Mouse (Mus musculus) hindbrain, embryonic 13.5 days (tissue): ENCODE measurements around the gene Selenbp1. TPM values are rescaled to one million over a fixed set of nuclear protein-coding genes. Genes with fewer than 3 reads are reported as not detected.
A peak's percentile ranks its signal among the peaks of the same experiment; 100 is the strongest.

Experiments
- ATAC-seq: fragments of 200-750 bp; cut with Nextera tagmentation; 2 replicates; pipeline ENCODE4 v1.8.0; 2017; ENCODE audit warnings: moderate TSS enrichment; ENCODE audit not compliant: low FRiP score
- H3K27ac ChIP-seq: fragments of 300-500 bp; sonication (generic); 2 replicates; pipeline ENCODE4 v1.5.1; 2015; ENCODE audit warnings: inconsistent platforms, mild to moderate bottlenecking, moderate library complexity
- H3K27me3 ChIP-seq: fragments of 300-500 bp; sonication (generic); 2 replicates; pipeline ENCODE4 v1.6.1; 2015; ENCODE audit warnings: mild to moderate bottlenecking, inconsistent platforms
- H3K36me3 ChIP-seq: fragments of 300-500 bp; sonication (generic); 2 replicates; pipeline ENCODE4 v1.6.1; 2015; ENCODE audit warnings: mild to moderate bottlenecking, inconsistent platforms
- H3K4me1 ChIP-seq: fragments of 300-500 bp; sonication (generic); replicated peaks from 2 replicates; pipeline ENCODE4 v1.6.1; 2015; ENCODE audit warnings: inconsistent platforms
- H3K4me2 ChIP-seq: fragments of 300-500 bp; sonication (generic); 2 replicates; pipeline ENCODE4 v1.6.1; 2015; ENCODE audit warnings: inconsistent platforms, mild to moderate bottlenecking, moderate library complexity
- H3K4me3 ChIP-seq: fragments of 300-500 bp; sonication (generic); 2 replicates; pipeline ENCODE4 v1.5.1; 2015; ENCODE audit warnings: mild to moderate bottlenecking, inconsistent platforms
- H3K9ac ChIP-seq: fragments of 300-500 bp; sonication (generic); 2 replicates; pipeline ENCODE4 v1.6.1; 2015; ENCODE audit warnings: mild to moderate bottlenecking, inconsistent platforms
- H3K9me3 ChIP-seq: fragments of 300-500 bp; sonication (generic); 2 replicates; pipeline ENCODE4 v1.6.1; 2016; ENCODE audit warnings: inconsistent platforms
- WGBS: fragments of 180-500 bp; shearing (Covaris S2); methylation state at CpG from one replicate; pipeline ENCODE4 v1.1.7; 2015; 5-methylcytosine and 5-hydroxymethylcytosine counted together
- polyA plus RNA-seq: library from polyadenylated mRNA; unstranded; fragments of >200 nt; fragmentation: Nextera tagmentation; extraction: Ambion mirVana; gene quantifications from 2 replicates; pipeline ENCODE4 v1.2.1, GENCODE M21; 2015

Gene Selenbp1
- polyA plus RNA-seq, 1 experiment from 2014 or later, result 14.1 TPM

DNA sequence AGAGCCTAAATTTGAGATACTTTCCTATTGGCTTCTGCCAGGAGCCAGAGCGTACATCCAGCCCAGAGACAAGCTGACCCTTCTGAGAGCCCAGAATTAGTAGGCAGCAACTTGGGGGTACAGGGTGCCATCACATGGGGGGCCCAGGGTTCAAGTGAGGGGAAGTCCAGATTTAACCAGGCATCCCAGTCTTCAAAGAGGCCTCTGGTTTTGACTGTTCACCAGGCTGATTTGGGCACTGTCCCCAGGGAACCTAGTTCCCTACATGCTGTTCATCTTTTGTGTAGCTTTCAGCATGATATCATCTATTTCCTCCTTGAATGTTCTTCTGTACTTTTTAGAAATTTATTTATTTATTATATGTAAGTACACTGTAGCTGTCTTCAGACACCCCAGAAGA is 32.1 kb downstream of the Selenbp1 start:
- no peak for ATAC-seq
- no peak overlapping the region for H3K9ac ChIP-seq
- no peak overlapping the region for H3K4me2 ChIP-seq
- no peaks in the 10 kb centered on the region for H3K9me3 ChIP-seq
- 0 out of 2 replicates have a peak, but pooled peaks cover 2% of the 10 kb centered on the region for H3K4me1 ChIP-seq
- no peaks in the 10 kb centered on the region for H3K36me3 ChIP-seq
- no peak overlapping the region for H3K27ac ChIP-seq
- H3K27me3 ChIP-seq, result no peaks in the 10 kb centered on the region
- no peak overlapping the region for H3K4me3 ChIP-seq
- WGBS, result 91% methylated on average over 1 of the region's 1 CpGs

DNA sequence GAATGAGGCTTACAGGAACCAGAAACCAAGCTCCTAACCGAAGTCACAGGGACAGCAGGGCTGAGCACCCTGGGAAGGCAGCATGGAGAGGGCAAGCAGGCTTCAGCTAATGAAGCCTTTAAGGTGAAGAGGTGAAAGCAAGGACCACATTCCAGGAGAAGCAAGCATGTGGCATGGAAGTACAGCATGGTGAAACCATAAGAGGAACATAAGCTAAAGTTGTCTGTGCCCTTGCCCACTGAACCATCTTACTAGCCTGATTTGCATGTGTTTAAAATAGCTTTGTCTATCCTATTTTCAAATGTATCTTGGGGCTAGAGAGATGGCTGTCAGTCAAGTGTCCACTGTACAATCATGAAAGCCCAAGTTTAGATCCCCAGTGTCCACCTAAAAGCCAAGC is 33.0 kb downstream of the Selenbp1 start:
- Histone ChIP-seq H3K9me3 (no peaks in the 10 kb centered on the region), H3K9ac (no peak overlapping the region), H3K36me3 (no peaks in the 10 kb centered on the region), H3K27me3 (no peaks in the 10 kb centered on the region), H3K4me2 (no peak overlapping the region), H3K27ac (no peak overlapping the region), H3K4me1 (no peaks in the 10 kb centered on the region), H3K4me3 (no peak overlapping the region)
- WGBS, result 85% methylated on average over 1 of the region's 1 CpGs
- no peak for ATAC-seq

DNA sequence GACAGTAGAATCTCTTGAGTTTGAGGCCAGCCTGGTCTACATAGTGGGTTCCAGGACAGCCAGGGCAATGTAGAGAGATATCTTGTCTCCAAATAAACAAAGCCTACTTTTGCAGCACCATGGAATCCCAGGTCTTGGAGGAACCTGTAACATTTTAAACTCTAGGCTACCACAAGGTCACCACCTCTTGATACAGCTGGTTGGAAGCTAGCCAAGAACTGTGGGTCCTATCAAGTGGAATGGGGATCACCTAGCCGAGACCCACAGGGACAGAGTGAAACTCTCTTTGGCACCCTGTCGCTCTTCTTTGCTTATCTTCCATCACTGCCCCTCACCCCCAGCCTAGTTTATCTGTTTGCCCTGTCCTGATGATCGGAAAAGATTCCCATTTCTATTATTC is 39.7 kb downstream of the Selenbp1 start:
- Histone ChIP-seq H3K27ac (no peak overlapping the region), H3K4me3 (no peak overlapping the region), H3K27me3 (no peaks in the 10 kb centered on the region), H3K9ac (no peak overlapping the region), H3K9me3 (no peaks in the 10 kb centered on the region), H3K4me2 (no peak overlapping the region), H3K36me3 (peaks cover 8% of the 10 kb centered on the region), H3K4me1 (peaks cover 26% of the 10 kb centered on the region)
- WGBS, result 95% methylated on average over 3 of the region's 3 CpGs
- no peak for ATAC-seq

DNA sequence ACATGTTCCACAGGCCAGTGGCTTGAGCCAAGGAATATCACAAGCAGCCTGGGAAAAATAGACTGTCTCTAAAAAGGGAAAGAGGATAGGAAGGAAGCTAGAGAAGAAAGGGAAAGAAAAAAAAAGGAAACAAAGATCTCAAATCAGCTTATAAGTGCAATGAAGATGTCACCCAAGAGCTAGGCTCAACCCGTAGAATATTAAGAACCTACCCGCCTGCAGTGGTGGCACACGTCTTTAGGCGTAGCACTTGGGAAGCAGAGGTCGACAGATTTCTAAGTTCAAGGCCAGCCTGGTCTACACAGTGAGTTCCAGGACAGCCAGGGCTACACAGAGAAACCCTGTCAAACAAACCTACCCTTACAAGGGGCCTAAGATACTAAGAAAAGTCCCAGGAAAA is 40.8 kb downstream of the Selenbp1 start:
- H3K9ac ChIP-seq, result no peak overlapping the region
- H3K9me3 ChIP-seq, result no peaks in the 10 kb centered on the region
- no peaks in the 10 kb centered on the region for H3K27me3 ChIP-seq
- peak overlapping the region; percentile 72; the same call in 1 of the 2 replicates for H3K4me3 ChIP-seq
- H3K36me3 ChIP-seq, result peaks cover 13% of the 10 kb centered on the region
- H3K27ac ChIP-seq, result no peak overlapping the region
- H3K4me1 ChIP-seq, result peaks cover 26% of the 10 kb centered on the region
- 85% methylated on average over 5 of the region's 5 CpGs for WGBS
- H3K4me2 ChIP-seq, result peak overlapping the region; percentile 62
- ATAC-seq, result no peak

DNA sequence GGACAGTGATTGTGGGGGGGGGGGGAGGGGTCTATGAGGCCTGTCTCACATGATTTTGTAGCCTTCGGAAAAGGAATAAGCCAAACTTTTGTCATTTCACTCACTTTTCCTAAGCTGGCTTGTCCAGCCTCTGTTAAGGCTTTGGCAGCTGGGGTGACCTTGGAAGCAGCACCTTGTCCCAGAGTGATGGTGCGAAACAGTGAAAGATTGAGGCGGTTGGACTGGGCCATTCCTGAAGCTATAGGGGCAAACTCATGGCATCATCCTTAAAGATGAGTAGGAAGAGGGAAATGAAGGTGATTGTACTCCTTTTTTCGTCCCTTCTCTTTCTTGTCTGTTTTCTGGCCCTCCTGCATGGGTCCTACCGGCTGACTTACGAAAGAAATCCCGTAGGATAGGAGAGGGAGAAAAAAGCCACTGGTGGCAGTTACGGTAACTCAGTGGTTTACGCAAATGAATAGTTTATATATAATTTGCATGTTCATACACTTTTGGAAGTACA is 41.2 kb downstream of the Selenbp1 start:
- Histone ChIP-seq H3K27me3 (no peaks in the 10 kb centered on the region), H3K9ac (peak overlapping the region; percentile 93), H3K4me2 (peak overlapping the region; percentile 62), H3K27ac (peak overlapping the region; percentile 92; the same call in 1 of the 2 replicates), H3K9me3 (no peaks in the 10 kb centered on the region), H3K4me3 (peak overlapping the region; percentile 72), H3K36me3 (peaks cover 15% of the 10 kb centered on the region), H3K4me1 (peaks cover 28% of the 10 kb centered on the region)
- ATAC-seq, result peak; percentile 37
- 24% methylated on average over 9 of the region's 9 CpGs for whole genome bisulfite sequencing

DNA sequence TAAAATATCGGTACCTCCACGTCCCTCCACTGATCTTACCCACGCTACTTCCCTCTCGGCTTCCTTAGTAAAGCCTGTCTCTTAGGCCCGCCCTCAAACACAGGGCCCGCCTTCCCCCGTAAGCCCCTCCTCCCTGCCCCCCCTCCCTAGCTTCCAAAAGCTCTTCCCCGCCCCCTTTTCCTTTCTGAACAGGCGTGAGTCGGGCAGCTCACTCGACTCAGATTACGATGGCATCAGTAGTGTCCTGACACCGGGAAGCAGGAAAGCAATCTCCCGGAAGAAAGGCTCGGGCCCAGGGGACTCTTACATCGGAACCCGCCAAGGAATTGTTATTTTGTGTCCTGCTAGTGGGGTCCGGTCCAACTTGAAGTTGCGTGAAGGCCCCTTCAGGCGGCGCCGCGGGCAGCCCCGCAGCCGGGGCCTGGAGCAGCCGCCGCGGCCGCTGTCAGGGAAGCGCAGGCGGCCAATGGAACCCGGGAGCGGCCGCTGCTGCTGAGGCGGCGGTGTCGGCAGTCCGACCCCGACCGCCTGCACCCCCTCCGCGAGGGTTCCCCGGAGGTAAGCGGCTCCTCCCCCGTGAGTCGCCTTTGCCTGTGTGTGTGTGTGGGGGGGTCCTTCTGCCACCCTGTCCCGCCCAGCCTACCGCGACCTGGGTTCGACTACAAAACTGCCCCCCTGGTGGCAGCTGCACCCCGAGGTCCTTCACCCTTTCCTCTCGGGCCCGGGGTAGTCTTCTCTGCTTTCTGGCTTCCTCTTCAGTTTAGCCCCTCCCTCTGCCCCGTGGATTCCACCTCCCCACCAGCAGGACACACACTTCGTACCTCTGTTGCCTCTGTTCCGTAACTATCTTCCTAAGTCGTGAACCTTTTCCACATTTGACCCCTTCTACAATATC is 41.9 kb downstream of the Selenbp1 start, which contains the start of gene Pi4kb:
Gene Pi4kb (plus strand): TSS at position 204 of the 895 bp plus-strand sequence.
- under 1% methylated on average over 46 of the region's 57 CpGs for WGBS
- no peaks in the 10 kb centered on the region for H3K27me3 ChIP-seq
- ATAC-seq, result peak; percentile 95
- H3K36me3 ChIP-seq, result peaks cover 19% of the 10 kb centered on the region
- H3K27ac ChIP-seq, result peak within 1 kb of the TSS; percentile 92
- H3K4me3 ChIP-seq, result peak within 1 kb of the TSS; percentile 72
- peak within 1 kb of the TSS; percentile 93 for H3K9ac ChIP-seq
- peaks cover 29% of the 10 kb centered on the region for H3K4me1 ChIP-seq
- H3K4me2 ChIP-seq, result peak within 1 kb of the TSS; percentile 62
- H3K9me3 ChIP-seq, result no peaks in the 10 kb centered on the region

DNA sequence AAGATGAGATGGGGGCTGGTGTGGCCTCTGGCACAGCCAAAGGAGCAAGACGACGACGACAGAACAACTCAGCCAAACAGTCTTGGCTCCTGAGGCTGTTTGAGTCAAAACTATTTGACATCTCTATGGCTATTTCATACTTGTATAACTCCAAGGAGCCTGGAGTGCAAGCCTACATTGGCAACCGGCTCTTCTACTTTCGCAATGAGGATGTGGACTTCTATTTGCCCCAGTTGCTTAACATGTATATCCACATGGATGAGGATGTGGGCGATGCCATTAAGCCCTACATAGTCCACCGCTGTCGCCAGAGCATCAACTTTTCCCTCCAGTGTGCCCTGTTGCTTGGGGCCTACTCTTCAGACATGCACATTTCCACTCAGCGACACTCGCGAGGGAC is 51.5 kb downstream of the Selenbp1 start:
- no peak for ATAC-seq
- H3K9ac ChIP-seq, result no peak overlapping the region
- no peaks in the 10 kb centered on the region for H3K9me3 ChIP-seq
- H3K4me3 ChIP-seq, result no peak overlapping the region
- H3K4me1 ChIP-seq, result peaks cover 14% of the 10 kb centered on the region
- H3K27me3 ChIP-seq, result no peaks in the 10 kb centered on the region
- 90% methylated on average over 11 of the region's 11 CpGs for WGBS
- H3K27ac ChIP-seq, result no peak overlapping the region
- H3K36me3 ChIP-seq, result peaks cover 80% of the 10 kb centered on the region
- H3K4me2 ChIP-seq, result no peak overlapping the region

DNA sequence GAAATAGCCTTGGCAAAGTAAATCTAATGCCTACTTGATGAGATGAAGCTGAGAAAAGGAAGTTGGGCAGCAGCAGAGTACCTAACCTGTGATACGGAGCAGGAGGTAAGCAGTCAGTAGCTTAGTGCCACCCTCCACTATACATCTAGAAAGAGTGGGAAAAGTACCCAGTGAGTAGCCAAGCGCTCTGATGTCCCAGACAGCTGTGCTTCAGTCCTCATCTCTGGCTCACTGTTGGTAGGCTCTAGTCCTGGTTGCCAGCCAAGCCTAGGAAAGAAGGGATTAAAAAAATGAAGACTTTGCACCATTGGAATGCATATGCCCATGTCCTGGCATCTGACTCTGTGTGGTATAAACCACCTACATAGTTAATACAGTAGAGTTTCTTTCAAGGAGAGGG is 52.7 kb downstream of the Selenbp1 start:
- H3K9me3 ChIP-seq, result no peaks in the 10 kb centered on the region
- H3K27me3 ChIP-seq, result no peaks in the 10 kb centered on the region
- H3K4me2 ChIP-seq, result no peak overlapping the region
- no peak overlapping the region for H3K4me3 ChIP-seq
- no peak overlapping the region for H3K27ac ChIP-seq
- H3K36me3 ChIP-seq, result peaks cover 79% of the 10 kb centered on the region
- ATAC-seq, result no peak
- H3K9ac ChIP-seq, result no peak overlapping the region
- peaks cover 19% of the 10 kb centered on the region for H3K4me1 ChIP-seq
- 94% methylated on average over 2 of the region's 2 CpGs for WGBS

DNA sequence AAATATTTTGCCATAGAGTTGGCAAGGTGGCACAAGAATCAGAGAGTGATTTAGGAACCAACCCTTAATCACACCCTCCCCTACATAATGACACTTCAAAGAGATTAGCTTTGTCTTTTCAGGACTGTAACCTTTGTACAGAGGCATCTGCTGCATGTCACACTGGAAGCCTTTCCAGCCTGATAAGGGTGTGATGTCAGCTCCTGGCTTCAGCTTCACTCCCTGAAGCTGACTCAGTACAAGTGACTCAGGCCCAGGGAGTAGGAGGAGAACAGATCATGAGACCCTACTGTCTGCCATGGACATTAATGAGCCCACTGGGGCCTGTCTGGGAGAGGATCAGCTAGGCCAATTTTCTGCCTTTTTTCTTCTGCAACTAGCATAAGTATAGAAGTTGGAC is 54.7 kb downstream of the Selenbp1 start:
- Histone ChIP-seq H3K4me1 (peaks cover 19% of the 10 kb centered on the region), H3K27ac (no peak overlapping the region), H3K27me3 (no peaks in the 10 kb centered on the region), H3K9ac (peak overlapping the region; percentile 5; the same call in 1 of the 2 replicates), H3K4me3 (no peak overlapping the region), H3K4me2 (no peak overlapping the region), H3K36me3 (peaks cover 75% of the 10 kb centered on the region), H3K9me3 (no peaks in the 10 kb centered on the region)
- ATAC-seq, result no peak

DNA sequence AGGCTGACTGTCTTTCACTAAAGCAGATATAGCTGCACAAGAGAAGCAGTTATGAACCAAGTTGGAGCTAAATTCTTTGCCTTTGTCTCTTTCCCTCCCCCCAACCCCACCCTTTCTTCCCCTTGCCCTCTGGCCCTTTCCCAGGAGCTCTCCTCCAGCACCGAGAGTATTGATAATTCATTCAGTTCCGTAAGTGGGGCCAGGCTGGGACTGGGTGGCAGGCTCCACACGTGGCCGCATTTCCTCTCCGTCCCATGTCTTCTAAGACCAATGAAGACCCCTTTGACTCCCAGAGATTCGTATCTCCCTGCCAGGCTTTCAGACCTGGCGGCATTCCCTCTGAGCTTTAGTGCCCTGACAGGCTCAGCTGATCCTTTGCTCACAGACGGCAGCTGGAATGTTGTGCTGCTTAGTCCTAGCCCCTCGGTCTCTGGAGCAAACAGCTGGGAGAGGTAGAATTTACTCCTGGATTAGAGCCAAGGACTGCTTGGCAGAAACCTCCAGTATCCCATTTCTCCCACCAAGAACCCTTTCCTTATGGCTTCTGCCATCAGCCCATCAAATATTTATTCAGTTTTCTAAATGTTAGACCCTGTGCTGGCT is 56.4 kb downstream of the Selenbp1 start:
- Histone ChIP-seq H3K27me3 (no peaks in the 10 kb centered on the region), H3K27ac (peak overlapping the region; percentile 61), H3K4me1 (peaks cover 19% of the 10 kb centered on the region), H3K4me3 (no peak overlapping the region), H3K4me2 (no peak overlapping the region), H3K36me3 (peaks cover 78% of the 10 kb centered on the region), H3K9ac (peak overlapping the region; percentile 19; the same call in 1 of the 2 replicates), H3K9me3 (no peaks in the 10 kb centered on the region)
- WGBS, result 54% methylated on average over 9 of the region's 9 CpGs
- ATAC-seq, result no peak
